Mouse (Mus musculus) adrenal gland, postnatal 10 days (tissue): Measurements from ENCODE around the gene Rdh19. TPM values are rescaled to one million over a fixed set of nuclear protein-coding genes. Genes with fewer than 3 reads are reported as not detected.
"Not testable (repeated sequence)": the region's sequence is repeated elsewhere in the genome, so short reads cannot be mapped to it uniquely, and the experiment has no call there.

Experiments
- DNase-seq: peaks from one replicate; pipeline ENCODE4 v3.0.0; 2021; ENCODE audit warnings: mixed read lengths
- total RNA-seq, 2 experiments: library from RNA; stranded (reverse); gene quantifications; 2 replicates each; pipeline ENCODE4 v1.2.3; 2021

Rdh19 gene
- total RNA-seq, 2 experiments from 2014 or later, result 0.24 TPM; not detected in 1

GRCm38 (mm10) chr10:127879155-127879688 lies 29.5 kb downstream of the Rdh19 start:
- DNase-seq, result no peak

- DNase-seq, result no peak
Measured at GRCm38 (mm10) chr10:127881041-127881440, 31.3 kb downstream of the Rdh19 start.

GRCm38 (mm10) chr10:127886551-127886950 lies 36.8 kb downstream of the Rdh19 start:
- no peak for DNase-seq

- DNase-seq, result no peak
Measured at GRCm38 (mm10) chr10:127886971-127887370, 37.2 kb downstream of the Rdh19 start.

GRCm38 (mm10) chr10:127888605-127889004 lies 38.9 kb downstream of the Rdh19 start, which contains the start of gene Rdh7:
TSS of gene Rdh7 (minus strand) at chr10:127888817.
- DNase-seq, result no peak

GRCm38 (mm10) chr10:127891481-127891880 lies 41.8 kb downstream of the Rdh19 start:
- no peak for DNase-seq

GRCm38 (mm10) chr10:127893163-127894022 lies 43.7 kb downstream of the Rdh19 start:
- not testable (repeated sequence) for DNase-seq

- no peak for DNase-seq
Measured at GRCm38 (mm10) chr10:127896705-127897104, 47.0 kb downstream of the Rdh19 start.

GRCm38 (mm10) chr10:127897506-127897905 lies 47.8 kb downstream of the Rdh19 start:
- DNase-seq, result no peak

- no peak for DNase-seq
Measured at GRCm38 (mm10) chr10:127898218-127898617, 48.5 kb downstream of the Rdh19 start, which contains the start of gene Sdr9c7. TSS of gene Sdr9c7 (plus strand) at chr10:127898518.

- no peak for DNase-seq
Measured at GRCm38 (mm10) chr10:127899783-127900182, 50.1 kb downstream of the Rdh19 start.

GRCm38 (mm10) chr10:127901751-127902150 lies 52.0 kb downstream of the Rdh19 start:
- no peak for DNase-seq

GRCm38 (mm10) chr10:127903116-127903515 lies 53.4 kb downstream of the Rdh19 start:
- peak; percentile 25 for DNase-seq

- DNase-seq, result peak; percentile 79
Measured at GRCm38 (mm10) chr10:127904718-127905446, 55.2 kb downstream of the Rdh19 start.

- no peak for DNase-seq
Measured at GRCm38 (mm10) chr10:127906138-127906537, 56.4 kb downstream of the Rdh19 start.

GRCm38 (mm10) chr10:127907386-127907951 lies 57.7 kb downstream of the Rdh19 start:
- no peak for DNase-seq

Other genes with a start within 250 kb of the Rdh19 start
- 100 to 1,000 TPM; 170 to 208 TPM for gene Lrp1, start 228.8 kb upstream of the Rdh19 start, total RNA-seq
- gene Stat6, start 206.9 kb upstream of the Rdh19 start, total RNA-seq, result 10 to 100 TPM; 64.7 to 67.8 TPM
- 1 to 10 TPM; 7.8 to 9.4 TPM for gene Nemp1, start 183.0 kb upstream of the Rdh19 start, total RNA-seq
- gene Nab2, start 181.4 kb upstream of the Rdh19 start, total RNA-seq, result 10 to 100 TPM; 19.0 to 24.8 TPM
- gene Myo1a, start 144.8 kb upstream of the Rdh19 start, total RNA-seq, result 1 to 10 TPM; 1.0 to 2.2 TPM
- gene Tac2, start 125.5 kb upstream of the Rdh19 start, total RNA-seq, result not detected
- 10 to 100 TPM; 10.8 to 11.0 TPM for gene Zbtb39, start 110.4 kb upstream of the Rdh19 start, total RNA-seq
- 10 to 100 TPM; 10.4 to 14.3 TPM for gene Gpr182, start 98.2 kb upstream of the Rdh19 start, total RNA-seq
- gene Rdh1, start 90.2 kb upstream of the Rdh19 start, total RNA-seq, result under 1 TPM; 0.48 to 1.00 TPM
- 1 to 10 TPM in 1 of 2 experiments, under 1 TPM in 1; 0.70 to 1.4 TPM for gene Rdh16f1, start 90.1 kb upstream of the Rdh19 start, total RNA-seq
- gene Rdh9, start 73.5 kb upstream of the Rdh19 start, total RNA-seq, result 10 to 100 TPM in 1 of 2 experiments, 1 to 10 TPM in 1; 8.4 to 20.8 TPM
- gene Rdh16, start 48.8 kb upstream of the Rdh19 start, total RNA-seq, result 1 to 10 TPM; 1.2 to 3.6 TPM
- 1 to 10 TPM; 1.8 to 2.1 TPM for gene Rdh16f2, start 16.5 kb downstream of the Rdh19 start, total RNA-seq
- 100 to 1,000 TPM in 1 of 2 experiments, 10 to 100 TPM in 1; 45.4 to 112 TPM for gene Rdh7, start 38.9 kb downstream of the Rdh19 start, total RNA-seq
- gene Sdr9c7, start 48.6 kb downstream of the Rdh19 start, total RNA-seq, result under 1 TPM; 0.42 to 0.45 TPM
- 10 to 100 TPM in 1 of 2 experiments, 1 to 10 TPM in 1; 9.5 to 23.7 TPM for gene Hsd17b6, start 157.7 kb downstream of the Rdh19 start, total RNA-seq
- 10 to 100 TPM; 11.2 to 16.4 TPM for gene Prim1, start 165.2 kb downstream of the Rdh19 start, total RNA-seq
- gene Naca, start 185.6 kb downstream of the Rdh19 start, total RNA-seq, result 100 to 1,000 TPM; 694 to 716 TPM
- gene Ptges3, start 209.0 kb downstream of the Rdh19 start, total RNA-seq, result 100 to 1,000 TPM; 138 to 142 TPM
- gene Atp5b, start 233.3 kb downstream of the Rdh19 start, total RNA-seq, result 1,000 to 10,000 TPM; 4,995 to 5,524 TPM
- 10 to 100 TPM; 37.1 to 51.9 TPM for gene Baz2a, start 241.6 kb downstream of the Rdh19 start, total RNA-seq